Mouse (Mus musculus) CH12.LX (cell line): ENCODE measurements at regions not wholly inside any gene's neighbourhood (a gene's known extent, or its start where the extent isn't known, plus 50 kb on each side); places are given as distances from the start of the nearest gene placed in this dataset.

Experiments
- DNase-seq: peaks from one replicate; pipeline ENCODE4 v3.0.0-alpha.2; 2013; ENCODE audit errors: extremely low read depth
- H3K27ac ChIP-seq: 2 replicates; pipeline ENCODE4 v1.5.1; 2012; ENCODE audit warnings: low read depth, mild to moderate bottlenecking, control low read depth, moderate library complexity; ENCODE audit not compliant: insufficient read depth
- H3K27me3 ChIP-seq: replicated peaks from 2 replicates; pipeline ENCODE3; 2012; ENCODE audit warnings: inconsistent platforms
- H3K36me3 ChIP-seq, 2 experiments: replicated peaks in 1 of 2; 2 replicates each; pipeline versions ENCODE3 to v1.6.1; 2012; ENCODE audit warnings: inconsistent platforms in 1 of 2, low read length in 1 of 2, mild to moderate bottlenecking in 1 of 2, mixed read lengths in 1 of 2, moderate library complexity in 1 of 2; ENCODE audit not compliant: control insufficient read depth in 1 of 2, insufficient read depth in 1 of 2
- H3K4me1 ChIP-seq, 2 experiments: 2 replicates each; pipeline ENCODE4 v1.6.1; 2012; ENCODE audit warnings: inconsistent platforms in 1 of 2, moderate library complexity in 1 of 2; ENCODE audit not compliant: insufficient read depth in 2 of 2, control insufficient read depth in 1 of 2
- H3K4me2 ChIP-seq: 2 replicates; pipeline ENCODE4 v1.6.1; 2012; ENCODE audit warnings: low read depth, mild to moderate bottlenecking, control low read depth; ENCODE audit not compliant: poor library complexity, insufficient read depth, severe bottlenecking
- H3K4me3 ChIP-seq, 3 experiments: fragments of 150-350 bp in 1 of 3; sonication (generic) in 1 of 3; replicated peaks in 1 of 3; 2 replicates each; pipeline versions ENCODE3 to v1.5.1; 2011 to 2012; ENCODE audit warnings: low read depth in 2 of 3, low read length in 2 of 3, mild to moderate bottlenecking in 2 of 3, moderate library complexity in 2 of 3, control low read depth in 1 of 3, improper control_type of control experiment in 1 of 3, inconsistent platforms in 1 of 3, mixed read lengths in 1 of 3; ENCODE audit not compliant: poor library complexity in 1 of 3
- H3K79me2 ChIP-seq: replicated peaks from 2 replicates; pipeline ENCODE4 v1.6.1; 2012; ENCODE audit warnings: mild to moderate bottlenecking, moderate library complexity; ENCODE audit not compliant: control insufficient read depth, poor library complexity, insufficient read depth, severe bottlenecking; ENCODE audit errors: extremely low read depth
- H3K9ac ChIP-seq: 2 replicates; pipeline ENCODE4 v1.6.1; 2012; ENCODE audit warnings: low read depth, mild to moderate bottlenecking, control low read depth, moderate library complexity; ENCODE audit not compliant: insufficient read depth
- H3K9me3 ChIP-seq: replicated peaks from 2 replicates; pipeline ENCODE3; 2012; ENCODE audit warnings: low read length, inconsistent platforms, mixed read lengths
- CTCF ChIP-seq, 2 experiments: IDR thresholded peaks in 1 of 2; conservative IDR thresholded peaks in 1 of 2; 2 replicates each; pipeline ENCODE4 v1.5.1; 2011 to 2012; ENCODE audit warnings: low read depth in 2 of 2, low read length in 2 of 2, improper control_type of control experiment in 1 of 2, inconsistent platforms in 1 of 2, mild to moderate bottlenecking in 1 of 2, moderate library complexity in 1 of 2
- ELF1 ChIP-seq: IDR thresholded peaks from 2 replicates; pipeline ENCODE4 v1.6.1; 2014; ENCODE audit warnings: low read depth, mild to moderate bottlenecking, inconsistent platforms, low read length, improper control_type of control experiment
- EP300 ChIP-seq: IDR thresholded peaks from 2 replicates; pipeline ENCODE4 v1.6.1; 2011; ENCODE audit warnings: low read length, improper control_type of control experiment
- GABPA ChIP-seq: IDR thresholded peaks from 2 replicates; pipeline ENCODE4 v1.6.1; 2012; ENCODE audit warnings: low read depth, low read length, improper control_type of control experiment, inconsistent platforms; ENCODE audit not compliant: insufficient replicate concordance
- RAD21 ChIP-seq: IDR thresholded peaks from 2 replicates; pipeline ENCODE4 v1.6.1; 2011; ENCODE audit warnings: low read depth, mild to moderate bottlenecking, low read length, improper control_type of control experiment, moderate library complexity
- RCOR1 ChIP-seq: conservative IDR thresholded peaks from 2 replicates; pipeline ENCODE4 v1.6.1; 2012; ENCODE audit warnings: low read depth, mild to moderate bottlenecking, inconsistent platforms, low read length, improper control_type of control experiment
- SIN3A ChIP-seq: IDR thresholded peaks from 2 replicates; pipeline ENCODE4 v1.6.1; 2012; ENCODE audit warnings: low read length, improper control_type of control experiment, inconsistent platforms
- SMC3 ChIP-seq: IDR thresholded peaks from 2 replicates; pipeline ENCODE4 v1.6.1; 2011; ENCODE audit warnings: low read depth, low read length, improper control_type of control experiment
- TCF12 ChIP-seq: IDR thresholded peaks from 2 replicates; pipeline ENCODE4 v1.6.1; 2014; ENCODE audit warnings: low read depth, mild to moderate bottlenecking, inconsistent platforms, low read length, improper control_type of control experiment
- UBTF ChIP-seq: IDR thresholded peaks from 2 replicates; pipeline ENCODE4 v1.6.1; 2012; ENCODE audit warnings: low read depth, mild to moderate bottlenecking, inconsistent platforms, low read length, improper control_type of control experiment, moderate library complexity
- ZC3H11A ChIP-seq: IDR thresholded peaks from 2 replicates; pipeline ENCODE4 v1.6.1; 2012; ENCODE audit warnings: low read depth, mild to moderate bottlenecking, inconsistent platforms, low read length, improper control_type of control experiment
- dilution Hi-C: fragments of 300-500 bp; cut with MboI; formaldehyde crosslinking; loops from 2 replicates; pipeline ENCODE4 v1.14.3; 2020; ENCODE audit warnings: low sequenced_read_pairs; ENCODE audit not compliant: extremely low pct_unique_long_range_greater_than_20kb, extremely low pct_ligation_motif_present
- in situ Hi-C: fragments of 300-500 bp; cut with MboI; formaldehyde crosslinking; loops from 3 replicates; pipeline ENCODE4 v1.14.3; 2019; ENCODE audit warnings: low sequenced_read_pairs, low pct_ligation_motif_present, low pct_unique_long_range_greater_than_20kb, mixed read lengths

DNA sequence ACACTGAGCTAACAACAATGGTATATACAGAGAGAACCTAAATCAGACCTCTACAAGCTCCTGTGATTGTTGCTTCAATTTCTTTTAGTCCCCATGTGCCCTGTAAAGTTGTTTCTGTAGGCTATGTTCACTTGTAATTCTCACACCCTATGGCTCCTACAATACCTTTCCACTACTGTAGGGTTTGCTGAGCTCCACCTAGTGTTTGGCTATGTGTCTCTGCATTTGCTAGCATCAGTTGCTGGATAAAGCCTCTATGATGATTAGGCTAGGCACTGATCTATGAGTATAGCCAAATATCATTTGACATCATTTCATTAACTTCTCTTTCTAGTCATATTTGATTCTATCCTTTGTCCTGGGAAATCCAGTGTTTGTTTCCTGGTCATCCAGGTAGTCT is 1440.4 kb downstream of the D3Ertd751e start:
- Histone ChIP-seq H3K4me2 (no peak overlapping the region), H3K27ac (no peak overlapping the region), H3K27me3 (no peaks in the 10 kb centered on the region), H3K79me2 (no peaks in the 10 kb centered on the region), H3K9me3 (peaks cover 3% of the 10 kb centered on the region)
- dilution Hi-C loops, result no loop called here
- DNase-seq, result peak; percentile 32
- in situ Hi-C loops, result no loop called here
- peak; percentile 65 for TF ChIP-seq RAD21
- peak; percentile 75 for TF ChIP-seq SMC3
- TF ChIP-seq EP300, result no peak
- peak in 1 of 2 experiments; percentile 63; a peak in 2 of 4 replicates for TF ChIP-seq CTCF (conservative IDR thresholded peaks at IDR 0.05 in 1 of 2, IDR thresholded peaks at IDR 0.05 in 1 of 2; ENCODE audit: low read depth in 2 of 2, low read length in 2 of 2)
- TF ChIP-seq, all 38 proteins: peak for 3
- no peaks in the 10 kb centered on the region for H3K36me3 ChIP-seq
- H3K9ac ChIP-seq, result no peak overlapping the region
- no peaks in the 10 kb centered on the region for H3K4me1 ChIP-seq
- H3K4me3 ChIP-seq, result no peak overlapping the region

DNA sequence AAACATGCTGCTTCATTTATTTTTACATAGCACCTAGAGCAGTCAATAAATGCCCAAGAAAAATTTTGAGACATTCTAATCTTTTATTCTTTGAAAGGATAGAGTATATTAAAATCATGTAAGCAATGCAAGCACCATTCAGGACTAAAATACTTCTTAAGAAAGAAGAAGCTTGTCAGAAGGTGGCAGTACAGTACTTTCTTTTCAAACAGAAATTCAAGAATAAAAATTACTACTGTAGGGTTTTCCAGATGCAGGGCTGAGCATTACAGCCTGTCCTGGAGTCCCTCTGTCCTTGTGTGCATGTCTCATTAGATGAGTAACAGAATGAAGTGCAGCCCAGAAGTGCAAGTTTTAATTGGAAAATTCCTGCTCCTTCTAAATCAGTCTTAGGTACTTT is 1457.5 kb downstream of the D3Ertd751e start:
- Histone ChIP-seq H3K36me3 (no peaks in the 10 kb centered on the region), H3K4me1 (0 out of 4 replicates have a peak, but pooled peaks cover 0 to 4% of the 10 kb centered on the region in 2 experiments), H3K9me3 (no peaks in the 10 kb centered on the region)
- peak; percentile 15 for DNase-seq
- in situ Hi-C loops, result no loop called here
- TF ChIP-seq ZC3H11A (no peak), SMC3 (peak; percentile 36; the same call in 1 of the 2 replicates), CTCF (conservative IDR thresholded peaks at IDR 0.05 in 1 of 2, IDR thresholded peaks at IDR 0.05 in 1 of 2; ENCODE audit: low read depth in 2 of 2, low read length in 2 of 2) (peak in 1 of 2 experiments; percentile 51; a peak in 2 of 4 replicates), TCF12 (no peak), RAD21 (peak; percentile 66), ELF1 (no peak), GABPA (no peak), SIN3A (no peak)
- TF ChIP-seq, all 38 proteins: peak for 3
- no peak overlapping the region for H3K4me2 ChIP-seq
- H3K9ac ChIP-seq, result no peak overlapping the region
- H3K27ac ChIP-seq, result no peak overlapping the region
- H3K4me3 ChIP-seq, result no peak overlapping the region
- H3K27me3 ChIP-seq, result no peaks in the 10 kb centered on the region
- no peaks in the 10 kb centered on the region for H3K79me2 ChIP-seq
- dilution Hi-C loops, result no loop called here

DNA sequence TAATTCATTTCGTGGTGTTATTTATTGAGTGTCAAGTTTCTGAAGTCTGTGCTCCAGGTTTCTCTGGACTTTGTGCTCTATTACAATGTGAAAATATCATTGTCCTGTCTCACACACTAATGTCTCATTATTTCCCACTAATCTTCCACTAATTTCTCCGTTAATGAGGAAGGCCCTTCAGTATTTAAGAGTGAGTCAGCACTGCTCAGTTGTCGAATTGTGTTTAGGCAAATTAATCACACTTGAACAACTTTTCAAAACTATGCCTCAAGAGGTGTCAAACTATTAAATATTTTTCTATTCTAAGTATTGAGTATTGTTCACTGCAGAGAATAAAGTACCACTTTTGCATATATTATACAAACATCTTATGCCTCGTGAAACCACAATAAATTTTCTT is 1467.2 kb downstream of the D3Ertd751e start:
- no peak overlapping the region for H3K9ac ChIP-seq
- H3K4me2 ChIP-seq, result no peak overlapping the region
- dilution Hi-C loops (no loop called here), in situ Hi-C loops (no loop called here)
- DNase-seq, result no peak
- no peaks in the 10 kb centered on the region for H3K4me1 ChIP-seq
- no peak overlapping the region for H3K4me3 ChIP-seq
- H3K27me3 ChIP-seq, result no peaks in the 10 kb centered on the region
- H3K9me3 ChIP-seq, result no peaks in the 10 kb centered on the region
- TF ChIP-seq RCOR1, result no peak
- no peak for TF ChIP-seq UBTF
- no peak for TF ChIP-seq EP300
- no peaks in the 10 kb centered on the region for H3K36me3 ChIP-seq
- no peak overlapping the region for H3K27ac ChIP-seq
- H3K79me2 ChIP-seq, result no peaks in the 10 kb centered on the region
